Mouse (Mus musculus): Measurements from ENCODE around the gene Klhl32. TPM values are rescaled to one million over a fixed set of nuclear protein-coding genes. Genes with fewer than 3 reads are reported as not detected.
"Not testable (repeated sequence)": the region's sequence is repeated elsewhere in the genome, so short reads cannot be mapped to it uniquely, and the experiment has no call there.

Klhl32 gene
- total and polyA plus RNA-seq, 3 experiments, result 0.03 TPM; not detected in 2

- H3K4me3 ChIP-seq (ENCODE audit: control insufficient read depth in 1 of 2, insufficient read depth in 1 of 2, low read depth in 2 of 2, low read length in 2 of 2), result peak overlapping the region in 1 of 2 experiments; percentile 55; a peak in 2 of 4 replicates
- TF ChIP-seq RAD21 (IDR thresholded peaks at IDR 0.05; ENCODE audit: low read depth, low read length) (peak; percentile 91), SMC3 (IDR thresholded peaks at IDR 0.05; ENCODE audit: low read depth, low read length) (peak; percentile 76), ZC3H11A (IDR thresholded peaks at IDR 0.05; ENCODE audit: low read depth, low read length) (peak; percentile 68), ZNF384 (IDR thresholded peaks at IDR 0.05; ENCODE audit: low read depth, low read length) (peak; percentile 76), CTCF (IDR thresholded peaks at IDR 0.05 in 2 of 3, conservative IDR thresholded peaks at IDR 0.05 in 1 of 3; ENCODE audit: control insufficient read depth in 1 of 3, insufficient read depth in 1 of 3, low read depth in 2 of 3, low read length in 3 of 3, poor library complexity in 1 of 3, severe bottlenecking in 1 of 3) (peak in 2 of 3 experiments; percentile 28 to 81; a peak in 3 of 6 replicates), ELF1 (IDR thresholded peaks at IDR 0.05; ENCODE audit: low read depth, low read length) (no peak), SIN3A (IDR thresholded peaks at IDR 0.05; ENCODE audit: low read length) (peak; percentile 39), POLR2A (IDR thresholded peaks at IDR 0.05; ENCODE audit: control insufficient read depth in 1 of 2, insufficient read depth in 1 of 2, low read depth in 1 of 2, low read length in 2 of 2, poor library complexity in 1 of 2) (no peak), MAZ (IDR thresholded peaks at IDR 0.05; ENCODE audit: low read depth, low read length) (no peak), GATA1 (IDR thresholded peaks at IDR 0.05; ENCODE audit: low read depth, low read length) (no peak), RCOR1 (IDR thresholded peaks at IDR 0.05; ENCODE audit: low read depth, low read length) (no peak), USF1 (IDR thresholded peaks at IDR 0.05; ENCODE audit: low read depth, low read length) (no peak)
- DNase-seq (ENCODE audit: low read depth, low spot score), result peak; percentile 81
These were observed 45.9 kb upstream of the Klhl32 start for GRCm38 (mm10) chr4:24896829-24897228.

GRCm38 (mm10) chr4:24894625-24895024 is 43.7 kb upstream of the Klhl32 start:
- no peaks in the 10 kb centered on the region for H3K9me3 ChIP-seq (replicated peaks; ENCODE audit: insufficient read depth, low read length)
- no peak for TF ChIP-seq JUND (IDR thresholded peaks at IDR 0.05; ENCODE audit: low read depth, low read length)
- TF ChIP-seq ZNF384 (IDR thresholded peaks at IDR 0.05; ENCODE audit: low read depth, low read length), result 0 out of 2 replicates have a peak, but pooled peaks have one; percentile 14
- no peak overlapping the region for H3K27ac ChIP-seq (ENCODE audit: control insufficient read depth, low read depth, low read length)
- H3K79me2 ChIP-seq (ENCODE audit: control insufficient read depth, insufficient read depth, low read length, poor library complexity), result peaks cover 14% of the 10 kb centered on the region
- H3K9ac ChIP-seq (ENCODE audit: control insufficient read depth, low read depth, low read length, poor library complexity, severe bottlenecking), result no peak overlapping the region
- H3K36me3 ChIP-seq (ENCODE audit: control insufficient read depth in 1 of 2, insufficient read depth in 2 of 2, low read length in 2 of 2), result no peaks in the 10 kb centered on the region
- DNase-seq (ENCODE audit: low read depth, low spot score), result no peak
- H3K27me3 ChIP-seq (ENCODE audit: control insufficient read depth in 1 of 2, insufficient read depth in 2 of 2, low read length in 2 of 2), result no peaks in the 10 kb centered on the region
- H3K4me1 ChIP-seq (ENCODE audit: control insufficient read depth in 1 of 2, insufficient read depth in 2 of 2, low read length in 2 of 2), result peaks cover 2 to 4% of the 10 kb centered on the region in 2 experiments; a peak in 2 of 4 replicates
- no peak overlapping the region for H3K4me3 ChIP-seq (ENCODE audit: control insufficient read depth in 1 of 2, insufficient read depth in 1 of 2, low read depth in 2 of 2, low read length in 2 of 2)

More at GRCm38 (mm10) chr4:24896829-24897228, 45.9 kb upstream of the Klhl32 start:
- Histone ChIP-seq H3K4me1 (ENCODE audit: control insufficient read depth in 1 of 2, insufficient read depth in 2 of 2, low read length in 2 of 2) (peaks cover 2 to 5% of the 10 kb centered on the region in 2 experiments), H3K9me3 (replicated peaks; ENCODE audit: insufficient read depth, low read length) (no peaks in the 10 kb centered on the region), H3K27me3 (ENCODE audit: control insufficient read depth in 1 of 2, insufficient read depth in 2 of 2, low read length in 2 of 2) (no peaks in the 10 kb centered on the region), H3K27ac (ENCODE audit: control insufficient read depth, low read depth, low read length) (no peak overlapping the region), H3K79me2 (ENCODE audit: control insufficient read depth, insufficient read depth, low read length, poor library complexity) (peaks cover 18% of the 10 kb centered on the region), H3K9ac (ENCODE audit: control insufficient read depth, low read depth, low read length, poor library complexity, severe bottlenecking) (no peak overlapping the region; the same call in 1 of the 2 replicates), H3K36me3 (ENCODE audit: control insufficient read depth in 1 of 2, insufficient read depth in 2 of 2, low read length in 2 of 2) (no peaks in the 10 kb centered on the region; a peak in 2 of 4 replicates)

GRCm38 (mm10) chr4:24892293-24892692 is 41.4 kb upstream of the Klhl32 start:
- not testable (repeated sequence) for DNase-seq (ENCODE audit: low read depth, low spot score); H3K9ac ChIP-seq (ENCODE audit: control insufficient read depth, low read depth, low read length, poor library complexity, severe bottlenecking); H3K27ac ChIP-seq (ENCODE audit: control insufficient read depth, low read depth, low read length); H3K27me3 ChIP-seq (ENCODE audit: control insufficient read depth in 1 of 2, insufficient read depth in 2 of 2, low read length in 2 of 2); H3K79me2 ChIP-seq (ENCODE audit: control insufficient read depth, insufficient read depth, low read length, poor library complexity); H3K9me3 ChIP-seq (replicated peaks; ENCODE audit: insufficient read depth, low read length); H3K4me1 ChIP-seq (ENCODE audit: control insufficient read depth in 1 of 2, insufficient read depth in 2 of 2, low read length in 2 of 2); H3K36me3 ChIP-seq (ENCODE audit: control insufficient read depth in 1 of 2, insufficient read depth in 2 of 2, low read length in 2 of 2); H3K4me3 ChIP-seq (ENCODE audit: control insufficient read depth in 1 of 2, insufficient read depth in 1 of 2, low read depth in 2 of 2, low read length in 2 of 2)

GRCm38 (mm10) chr4:24889386-24889785 is 38.5 kb upstream of the Klhl32 start:
- not testable (repeated sequence) for H3K27ac ChIP-seq (ENCODE audit: control insufficient read depth, low read depth, low read length); H3K36me3 ChIP-seq (ENCODE audit: control insufficient read depth in 1 of 2, insufficient read depth in 2 of 2, low read length in 2 of 2); H3K9ac ChIP-seq (ENCODE audit: control insufficient read depth, low read depth, low read length, poor library complexity, severe bottlenecking); H3K79me2 ChIP-seq (ENCODE audit: control insufficient read depth, insufficient read depth, low read length, poor library complexity); H3K4me3 ChIP-seq (ENCODE audit: control insufficient read depth in 1 of 2, insufficient read depth in 1 of 2, low read depth in 2 of 2, low read length in 2 of 2); DNase-seq (ENCODE audit: low read depth, low spot score); H3K9me3 ChIP-seq (replicated peaks; ENCODE audit: insufficient read depth, low read length); H3K27me3 ChIP-seq (ENCODE audit: control insufficient read depth in 1 of 2, insufficient read depth in 2 of 2, low read length in 2 of 2); H3K4me1 ChIP-seq (ENCODE audit: control insufficient read depth in 1 of 2, insufficient read depth in 2 of 2, low read length in 2 of 2)
